Mouse (Mus musculus): ENCODE measurements at regions not wholly inside any gene's neighbourhood (a gene's known extent, or its start where the extent isn't known, plus 50 kb on each side); places are given as distances from the start of the nearest gene placed in this dataset.
A peak's percentile ranks its signal among the peaks of the same experiment; 100 is the strongest.

DNA sequence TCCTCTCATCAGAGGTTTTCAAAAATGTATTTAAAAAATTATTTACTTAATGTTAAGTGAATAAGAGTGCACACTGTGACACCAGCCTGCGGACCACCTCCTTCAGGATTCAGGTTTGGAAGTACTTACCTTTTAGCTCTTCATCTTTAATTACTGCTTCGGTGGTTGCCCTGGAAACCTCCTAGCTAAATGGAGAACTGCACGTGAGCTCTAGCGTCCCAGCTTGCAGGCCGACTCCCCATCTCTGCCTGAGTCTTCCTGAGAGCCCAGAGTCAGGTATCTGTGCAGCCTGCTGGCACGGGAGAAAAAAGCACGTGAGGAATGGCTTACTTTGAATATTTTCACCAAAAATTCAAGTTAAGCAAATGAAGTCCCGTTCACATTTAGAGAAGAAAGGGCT, 207.5 kb upstream of the Klf14 start:
- no peak for DNase-seq

DNA sequence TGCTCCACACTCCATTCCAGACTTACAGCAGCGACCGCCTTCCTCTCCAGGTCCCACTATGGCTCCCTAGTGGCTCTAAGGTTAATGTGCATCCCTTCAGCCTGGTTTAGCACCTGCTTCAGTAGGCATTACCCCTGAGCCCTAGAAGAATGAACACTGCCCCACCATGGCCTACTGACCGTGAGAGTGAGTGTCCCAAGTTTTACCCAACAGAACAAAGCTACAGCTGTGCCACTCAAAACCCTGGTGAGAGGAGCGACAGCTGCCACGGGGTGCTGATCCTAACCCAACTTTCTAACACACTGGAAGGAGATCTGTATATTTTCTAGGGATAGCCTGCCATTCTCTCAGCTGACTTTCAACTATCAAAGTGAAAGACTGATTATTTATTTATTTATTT, 208.9 kb upstream of the Klf14 start:
- no peak for DNase-seq

DNA sequence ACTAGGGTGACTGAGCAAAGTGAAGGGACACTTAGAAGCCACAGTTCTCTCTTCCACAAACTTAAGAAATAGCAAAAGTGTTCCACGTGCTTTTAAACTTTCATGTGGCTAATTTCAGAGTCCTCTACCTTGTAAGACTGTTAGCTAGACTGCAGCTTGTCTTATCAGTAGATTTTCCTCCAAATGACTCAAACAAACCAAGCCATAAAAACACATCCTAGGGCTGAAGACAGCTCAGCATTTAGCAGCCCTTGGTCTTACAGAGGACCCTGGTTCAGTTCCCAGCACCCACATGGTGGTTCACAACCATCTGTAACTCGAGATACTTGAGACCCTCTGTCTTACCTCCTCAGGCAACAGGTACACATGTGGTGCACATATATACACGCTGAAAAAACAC, 209.9 kb upstream of the Klf14 start:
- no peak for DNase-seq

DNA sequence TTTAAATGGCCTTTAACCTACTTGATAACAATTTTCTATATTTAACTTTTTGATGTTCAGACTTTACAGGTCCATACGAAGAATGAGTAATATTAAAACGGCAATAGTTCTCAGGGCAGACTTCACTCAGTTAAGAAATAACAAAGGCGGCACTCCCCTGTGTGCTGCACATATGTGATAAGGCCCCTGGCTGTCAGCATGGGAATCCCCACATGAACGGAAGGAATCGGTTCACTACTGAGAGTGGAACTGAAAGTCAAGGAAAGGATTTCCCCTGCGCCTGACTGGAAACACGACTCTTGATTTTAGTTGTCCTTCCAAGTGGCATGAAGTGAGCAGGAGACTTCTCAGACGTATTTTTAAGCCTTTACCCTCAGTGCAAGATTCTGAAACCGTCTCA, 210.5 kb upstream of the Klf14 start:
- no peak for DNase-seq

DNA sequence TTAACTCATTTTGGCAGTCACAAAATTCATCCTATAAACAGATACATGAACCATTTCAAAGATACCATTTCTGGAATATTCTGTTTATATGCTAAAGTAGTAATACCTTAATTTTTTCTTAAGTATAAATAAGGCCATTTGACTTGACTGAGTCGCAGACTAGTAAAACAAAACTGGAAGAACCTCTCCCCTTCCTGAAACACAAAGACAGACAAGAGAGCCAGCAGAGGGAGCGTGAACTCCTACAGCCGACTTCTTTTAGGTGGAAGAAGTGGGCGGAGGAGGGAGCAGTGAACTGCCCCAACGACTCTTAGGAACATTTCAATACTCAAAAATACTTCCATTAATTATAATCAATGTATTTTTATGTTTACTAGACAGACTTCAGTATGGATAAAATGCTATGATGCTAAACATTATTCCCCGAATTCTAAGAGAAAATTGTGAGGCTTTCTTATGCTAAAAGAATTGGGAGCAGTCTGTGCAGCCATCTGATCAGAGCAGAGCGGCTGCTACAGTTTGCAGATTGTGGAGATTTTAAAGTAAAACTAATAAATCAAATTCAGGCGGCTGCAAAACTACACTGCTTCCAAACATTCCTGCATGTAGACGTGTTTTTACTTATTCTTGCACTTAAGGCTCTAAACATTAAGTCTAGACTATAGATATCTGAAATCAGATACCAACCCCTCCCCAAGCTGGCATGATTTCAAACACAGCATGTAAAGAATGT, 211.2 kb upstream of the Klf14 start:
- DNase-seq: no peak

DNA sequence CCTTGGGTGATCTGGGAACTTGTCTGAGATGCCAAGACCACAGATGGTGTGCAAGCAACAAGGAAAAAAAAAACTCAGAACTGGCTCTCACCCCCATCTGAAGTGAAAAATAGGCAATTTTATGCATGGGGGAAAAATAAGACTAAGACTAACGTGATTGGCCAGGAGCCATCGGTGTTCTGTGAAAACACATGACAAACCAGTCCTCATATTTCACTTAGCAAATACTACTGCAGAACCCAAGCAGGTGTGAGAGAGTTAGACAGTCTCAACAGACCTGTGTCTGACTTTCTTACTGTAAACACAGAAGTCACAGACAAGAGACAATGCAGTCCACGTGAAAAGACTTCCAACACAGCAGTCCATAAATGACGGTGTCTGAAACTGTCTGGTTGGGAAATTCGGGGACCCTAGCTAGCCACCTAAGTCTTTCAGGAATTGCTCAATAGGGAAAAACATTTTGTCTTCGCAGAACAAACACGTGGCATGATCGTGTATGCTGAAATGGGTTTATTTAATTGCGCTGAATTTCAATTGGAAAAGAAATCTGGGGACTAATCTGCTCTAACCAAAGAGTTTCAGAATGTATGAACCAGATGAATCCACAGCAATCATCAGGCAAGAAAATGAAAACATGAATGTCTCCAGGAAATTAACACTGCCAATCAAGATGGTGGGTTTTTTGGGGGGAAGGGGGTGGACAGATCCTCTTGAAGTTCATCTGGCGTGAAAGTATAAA, 213.1 kb upstream of the Klf14 start:
- peak; percentile 59 for DNase-seq

- DNase-seq: no peak
Observed at GRCm38 (mm10) chr6:31175769-31176168, 216.9 kb upstream of the Klf14 start.

GRCm38 (mm10) chr6:31176368-31176767, 217.5 kb upstream of the Klf14 start:
- DNase-seq: no peak

- DNase-seq: no peak
Observed at GRCm38 (mm10) chr6:31176831-31177230, 218.0 kb upstream of the Klf14 start.

DNA sequence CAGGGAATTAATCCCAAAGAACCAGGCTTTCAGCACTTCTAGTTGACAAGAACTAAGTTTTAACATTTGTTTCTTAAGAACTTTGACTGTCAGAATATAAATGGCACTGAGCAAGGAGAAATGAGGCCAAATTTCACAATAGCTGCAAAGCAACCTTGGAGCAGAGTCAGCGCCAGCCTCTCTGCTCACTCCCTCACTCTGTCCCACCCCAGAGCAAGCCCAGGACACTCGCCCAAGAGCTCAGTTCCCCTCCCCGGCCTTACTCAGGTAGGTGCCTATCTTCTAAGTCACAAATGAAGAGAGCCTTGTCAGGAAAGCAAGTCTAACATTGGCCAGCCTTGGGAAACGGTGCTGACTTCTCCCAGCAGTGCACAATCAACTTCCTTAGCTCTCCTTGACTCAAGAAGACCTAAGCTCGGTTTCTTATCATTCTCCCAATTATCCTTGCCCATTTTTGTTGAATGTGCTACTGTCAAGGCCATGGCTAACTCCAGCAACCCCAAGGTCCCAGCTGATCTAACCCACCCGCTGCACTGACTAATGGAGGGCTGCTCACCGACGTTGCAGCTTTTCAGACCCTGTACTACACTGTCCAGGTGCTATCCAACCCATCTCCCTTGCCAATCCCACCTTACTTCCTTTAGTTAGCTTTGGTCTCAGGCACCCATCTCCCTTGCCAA, 219.5 kb upstream of the Klf14 start:
- DNase-seq: no peak

DNA sequence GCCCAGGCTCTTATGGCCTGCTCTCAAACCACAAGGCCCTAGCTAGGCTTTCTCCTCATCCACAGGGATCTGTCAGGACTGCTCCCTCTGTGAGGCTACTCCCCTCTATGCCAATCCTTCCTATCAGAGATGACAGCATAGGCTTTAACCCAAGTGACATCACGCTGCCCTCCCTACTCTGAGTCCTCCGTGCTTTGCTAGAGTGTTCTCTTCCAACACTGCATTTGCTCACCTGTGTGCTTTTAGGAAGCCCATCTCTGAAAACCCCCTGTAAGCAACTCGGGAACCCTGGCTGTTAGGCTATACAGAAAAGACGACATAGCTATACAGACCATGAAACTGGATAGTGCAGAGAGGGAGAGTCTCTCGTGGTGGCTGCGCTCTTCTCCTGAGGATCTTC, 216.3 kb upstream of the Mkln1 start:
- DNase-seq: no peak

DNA sequence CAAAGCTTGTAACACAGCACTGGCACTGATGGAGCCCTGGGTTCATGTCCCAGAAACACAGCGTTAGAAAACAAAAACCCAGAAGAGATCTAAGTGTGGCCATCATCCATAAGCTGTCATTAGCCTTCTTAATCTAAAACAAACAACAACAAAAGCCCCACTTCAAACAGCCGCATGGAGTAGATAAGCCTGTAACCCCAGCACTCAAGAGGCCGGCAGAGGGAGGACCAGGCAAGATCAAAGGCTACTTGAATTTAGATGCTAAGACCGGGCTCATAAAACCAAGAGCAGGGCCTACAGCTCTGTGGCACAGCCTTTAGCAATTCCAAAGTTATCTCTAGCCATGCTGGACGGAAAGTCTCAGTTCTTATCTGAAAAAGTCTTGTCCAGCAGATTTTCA, 215.4 kb upstream of the Mkln1 start:
- no peak for DNase-seq

GRCm38 (mm10) chr6:31184554-31184953, 214.0 kb upstream of the Mkln1 start:
- no peak for DNase-seq

- no peak for DNase-seq
Observed at GRCm38 (mm10) chr6:31185151-31185550, 213.4 kb upstream of the Mkln1 start.

- DNase-seq: no peak
Observed at GRCm38 (mm10) chr6:31188066-31188465, 210.5 kb upstream of the Mkln1 start.

- DNase-seq: peak; percentile 40
Observed at GRCm38 (mm10) chr6:31189060-31189459, 209.5 kb upstream of the Mkln1 start.

DNA sequence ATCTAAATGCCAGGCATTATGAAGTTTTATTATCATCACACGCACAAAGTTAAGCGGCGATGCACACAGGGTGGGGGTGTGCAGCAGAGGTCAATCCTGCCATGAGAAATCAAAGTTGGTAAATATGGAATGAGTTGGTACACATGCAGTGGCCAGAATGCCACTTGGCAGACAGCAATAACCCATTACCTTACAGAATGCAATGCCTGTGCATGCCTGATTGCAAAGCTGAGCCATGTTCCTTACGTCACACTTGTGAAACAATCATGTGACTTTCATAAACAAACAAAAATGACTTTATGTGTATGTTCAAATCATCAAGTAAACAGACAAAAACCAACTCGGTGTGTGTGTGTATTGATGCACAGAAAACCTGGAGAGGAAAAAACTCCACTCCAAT, 208.5 kb upstream of the Mkln1 start:
- DNase-seq: no peak

DNA sequence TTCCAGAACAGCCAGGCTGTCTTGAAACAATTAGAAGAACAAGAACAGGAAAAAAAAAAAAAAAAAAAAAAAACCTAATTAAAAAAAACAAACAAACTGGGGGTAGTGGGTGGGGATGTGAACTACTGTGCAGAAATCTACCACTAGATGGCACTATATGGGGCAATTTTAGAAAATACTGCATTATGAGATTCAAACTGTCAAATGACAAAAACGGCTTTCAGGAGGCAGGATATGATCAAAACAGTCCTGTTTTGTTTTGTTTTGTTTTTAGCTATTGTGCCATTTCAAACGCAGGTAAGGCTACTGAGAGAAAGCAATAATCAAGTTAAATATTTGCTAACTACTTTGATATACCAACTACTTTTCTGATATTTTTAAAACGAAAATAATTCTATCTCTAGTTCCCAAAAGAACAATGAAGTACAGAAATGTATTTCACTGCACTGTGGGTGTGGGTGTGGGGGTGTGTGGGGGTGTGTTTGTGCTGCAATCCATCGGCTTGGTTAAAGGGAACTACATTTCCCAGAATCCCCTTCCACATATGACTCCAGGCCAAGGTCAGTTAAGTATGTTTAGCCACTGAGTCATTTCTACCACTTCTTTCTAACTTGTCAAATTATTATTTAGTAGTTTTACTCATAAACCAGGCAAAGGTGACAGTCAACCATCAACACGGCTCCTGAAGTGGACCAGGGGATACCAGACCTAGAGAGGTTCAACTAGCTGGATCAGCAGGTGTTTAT, 207.7 kb upstream of the Mkln1 start:
- no peak for DNase-seq

GRCm38 (mm10) chr6:31191577-31191976, 207.0 kb upstream of the Mkln1 start:
- no peak for DNase-seq

DNA sequence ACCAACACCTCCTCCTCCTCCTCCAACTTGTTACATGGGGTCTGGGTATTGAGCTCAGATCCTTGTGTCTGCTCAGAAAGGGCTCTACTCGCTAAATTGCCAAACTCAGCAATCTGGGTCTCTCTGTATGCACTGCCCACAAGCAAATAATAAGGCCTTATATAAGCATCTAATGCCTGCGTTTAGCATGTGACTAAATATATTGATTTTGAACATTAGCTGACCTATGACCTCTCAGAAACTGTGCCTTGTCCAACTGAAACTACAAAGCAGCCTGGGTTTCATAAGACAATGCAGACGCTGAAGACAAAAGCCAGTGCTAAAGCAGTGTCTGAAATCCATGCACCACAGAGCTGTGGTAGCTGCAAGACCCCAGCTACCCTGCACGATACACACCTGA, 206.3 kb upstream of the Mkln1 start:
- DNase-seq: no peak

DNA sequence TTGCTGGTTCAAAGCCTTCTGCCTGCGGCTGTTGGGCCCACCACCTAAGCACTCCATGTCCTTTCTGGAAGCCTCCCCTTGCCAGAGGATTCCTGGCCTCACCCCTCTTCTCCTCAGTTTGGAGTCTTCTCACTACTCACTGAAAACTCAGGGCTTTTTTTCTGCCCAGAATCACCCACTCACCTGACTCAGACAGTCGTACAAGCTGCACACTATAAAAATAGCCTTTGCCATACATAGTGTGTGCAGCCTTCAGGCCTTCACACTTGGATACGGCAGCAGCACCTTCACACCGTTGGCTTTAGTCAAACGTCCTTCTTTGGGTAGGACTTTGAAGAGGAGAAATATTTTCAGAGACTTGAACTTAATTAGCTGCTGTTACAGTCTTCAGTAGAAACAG, 205.3 kb upstream of the Mkln1 start:
- DNase-seq: no peak

DNA sequence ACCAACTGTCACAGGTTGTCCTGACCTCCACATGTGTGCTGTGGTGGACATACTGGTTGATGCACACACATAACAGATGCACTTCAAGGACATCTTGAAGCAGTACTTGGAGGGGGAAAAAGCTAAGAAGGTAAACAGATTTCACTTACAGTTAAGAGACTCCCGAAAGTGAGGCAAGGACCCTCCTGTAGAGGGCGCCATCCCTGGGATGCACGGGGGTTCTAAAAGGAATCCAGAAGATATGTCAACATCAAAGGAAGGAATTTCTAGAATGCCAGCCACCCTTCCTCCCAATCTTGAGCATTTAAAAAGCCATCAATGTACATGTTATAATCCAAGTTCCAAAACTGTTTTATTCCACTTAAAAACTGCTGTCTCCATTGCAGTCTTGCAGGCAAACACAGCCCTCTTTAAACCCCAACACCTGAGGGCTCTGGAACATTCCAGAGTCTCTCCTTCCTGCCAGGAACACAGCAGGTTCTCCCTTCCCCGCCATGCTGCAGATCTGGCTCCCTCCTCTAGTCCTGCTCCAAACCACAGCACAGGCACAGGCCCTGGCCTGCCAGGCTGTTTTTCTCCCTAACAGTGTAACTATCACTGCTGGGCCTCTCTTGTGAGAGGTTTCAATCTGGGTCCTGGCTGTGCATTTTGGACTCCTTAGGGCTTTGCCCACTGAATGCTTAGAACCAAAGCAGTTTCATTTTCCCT, 200.8 kb upstream of the Mkln1 start:
- peak; percentile 73 for DNase-seq

GRCm38 (mm10) chr6:31198340-31198739, 200.2 kb upstream of the Mkln1 start:
- no peak for DNase-seq

Data from cerebellum, adult 9-11 months (tissue).